Mouse (Mus musculus): ENCODE measurements around the gene Kcna1.

Gene Kcna1

DNA sequence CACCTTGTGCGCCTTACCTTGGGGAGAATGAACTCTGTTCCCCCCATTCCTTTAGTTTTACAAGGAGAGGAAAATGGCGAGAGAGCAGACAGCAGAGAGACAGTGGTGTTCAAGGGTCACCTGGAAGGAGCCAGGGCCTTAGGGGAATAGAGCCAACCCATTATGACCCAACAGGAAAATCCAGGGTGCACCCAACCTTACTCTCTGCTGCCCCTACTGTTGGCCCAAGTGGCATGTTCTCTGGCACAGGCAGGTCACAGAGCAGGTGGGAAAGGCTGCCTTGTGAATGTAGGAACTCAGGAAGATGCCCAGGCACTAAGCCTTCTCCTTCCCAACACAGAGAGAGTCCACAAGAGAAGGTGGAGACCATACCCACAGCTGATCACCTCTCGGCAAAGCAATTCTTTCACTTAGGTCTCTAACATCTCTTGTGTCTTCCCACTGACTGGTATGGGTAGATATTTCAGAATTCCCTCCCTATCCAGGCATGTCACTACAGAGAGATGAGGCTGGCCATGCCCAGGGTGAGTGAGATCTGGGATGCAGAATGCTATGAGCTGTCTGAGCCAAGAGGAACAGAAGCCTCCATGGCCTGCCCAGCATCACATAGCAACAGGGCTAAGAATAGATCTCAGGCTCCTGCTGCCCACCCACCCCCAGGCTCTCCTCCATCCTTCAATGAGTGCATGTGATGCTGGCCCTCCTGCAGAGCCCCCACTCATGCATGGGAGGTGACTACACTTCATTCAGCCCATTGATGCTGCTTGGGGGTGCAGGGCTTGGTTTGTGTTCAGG lies 46.8 kb downstream of the Kcna1 start:
- in situ Hi-C loops (cut with MboI, MseI): no loop called here

DNA sequence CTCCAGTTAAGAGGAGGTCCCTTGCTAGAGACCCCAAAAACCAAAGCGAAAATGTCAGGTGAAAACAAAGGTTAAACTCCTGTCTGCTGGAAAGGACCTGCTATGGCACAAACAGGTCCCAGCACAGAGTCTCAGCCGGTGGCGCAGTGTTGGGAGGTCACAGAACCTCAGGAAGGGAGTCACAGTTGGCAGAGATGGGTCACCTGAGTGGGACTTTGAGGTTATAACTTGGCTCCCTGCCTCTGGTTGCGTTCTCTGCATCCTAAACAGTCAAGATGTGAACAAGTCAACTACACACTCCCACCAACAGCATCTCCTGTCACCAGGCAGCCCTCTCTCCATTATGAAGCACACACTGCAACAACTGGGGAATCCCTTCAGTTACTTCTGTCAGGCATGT lies 48.4 kb downstream of the Kcna1 start:
- in situ Hi-C loops (cut with MboI, MseI): no loop called here

DNA sequence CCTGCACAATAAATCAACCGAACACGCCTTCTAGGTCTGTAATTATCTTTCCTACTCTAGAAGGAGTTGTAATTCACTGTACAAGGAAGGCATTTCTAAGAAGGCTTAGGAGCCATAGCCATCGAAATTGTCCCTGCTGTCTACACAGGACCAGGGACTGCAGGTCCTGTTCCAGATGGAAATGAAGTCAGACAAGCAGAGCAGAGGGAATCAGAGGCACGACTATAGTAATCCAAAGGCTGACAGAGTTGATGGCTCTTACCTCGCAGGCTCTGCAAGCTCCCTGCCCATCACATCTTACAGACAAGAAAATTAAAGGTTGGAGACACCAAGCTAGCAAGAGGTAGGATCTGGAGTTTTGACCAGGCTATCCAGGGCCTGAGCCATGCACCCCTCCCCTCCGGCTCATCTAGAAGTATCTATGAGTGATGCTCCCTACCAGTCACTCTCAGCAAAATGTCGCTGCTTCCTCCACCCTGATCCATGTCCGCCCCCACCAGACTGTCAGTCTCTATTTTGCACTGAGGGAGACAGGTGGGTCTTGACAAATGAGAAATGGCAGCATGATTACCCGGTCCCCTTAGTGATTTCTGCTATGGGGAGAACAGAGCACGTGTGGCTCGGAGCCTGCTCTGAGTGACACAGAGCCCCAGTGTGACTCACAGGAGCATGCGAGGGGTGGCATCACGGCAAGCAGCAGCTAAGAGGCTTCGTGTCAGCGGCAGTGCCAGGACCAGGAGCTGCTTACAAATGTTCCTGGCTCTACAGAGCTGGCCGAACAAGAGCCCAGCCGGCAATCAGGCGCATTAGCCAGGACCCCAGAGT lies 50.2 kb downstream of the Kcna1 start:
- in situ Hi-C loops (cut with MboI, MseI): no loop called here

DNA sequence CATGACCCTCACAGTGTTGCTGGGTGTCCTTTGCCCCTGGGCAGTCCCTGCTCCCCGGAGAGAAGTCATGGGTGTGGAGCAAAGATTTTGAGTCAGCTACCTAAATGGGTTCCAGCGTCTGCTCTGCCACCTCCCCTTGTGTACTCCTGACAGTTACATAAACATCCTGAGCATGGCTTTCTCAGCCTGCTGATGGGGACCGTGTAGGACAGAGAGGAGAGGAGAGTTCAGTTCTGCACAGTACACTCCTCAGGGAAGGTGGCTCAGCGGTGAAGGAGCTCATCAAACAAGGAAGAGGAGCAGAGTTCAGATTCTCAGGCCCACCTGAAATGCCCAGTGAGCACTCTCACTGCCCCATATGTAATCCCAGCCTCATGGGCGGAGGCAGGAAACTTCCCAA lies 51.1 kb downstream of the Kcna1 start:
- in situ Hi-C loops (cut with MboI, MseI): no loop called here

DNA sequence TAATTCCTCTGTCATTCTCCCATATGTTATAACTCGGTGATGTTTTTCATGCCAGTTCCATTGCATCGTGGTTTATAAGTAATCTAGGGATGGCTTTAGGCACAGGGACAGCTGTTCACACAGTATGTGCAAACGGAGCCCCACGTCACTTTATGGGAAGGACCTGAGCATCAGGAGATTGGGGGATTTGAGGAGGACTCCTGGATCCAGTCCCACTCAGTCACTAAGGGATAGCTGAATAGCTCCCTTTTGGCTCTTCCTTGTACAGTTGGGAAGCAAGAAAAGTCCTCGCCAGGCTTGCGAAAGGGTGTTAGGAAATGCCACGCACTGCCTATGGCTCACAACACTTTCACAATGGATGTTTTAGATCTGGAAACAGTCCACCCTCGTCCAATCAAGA lies 51.8 kb downstream of the Kcna1 start:
- in situ Hi-C loops (cut with MboI, MseI): no loop called here

DNA sequence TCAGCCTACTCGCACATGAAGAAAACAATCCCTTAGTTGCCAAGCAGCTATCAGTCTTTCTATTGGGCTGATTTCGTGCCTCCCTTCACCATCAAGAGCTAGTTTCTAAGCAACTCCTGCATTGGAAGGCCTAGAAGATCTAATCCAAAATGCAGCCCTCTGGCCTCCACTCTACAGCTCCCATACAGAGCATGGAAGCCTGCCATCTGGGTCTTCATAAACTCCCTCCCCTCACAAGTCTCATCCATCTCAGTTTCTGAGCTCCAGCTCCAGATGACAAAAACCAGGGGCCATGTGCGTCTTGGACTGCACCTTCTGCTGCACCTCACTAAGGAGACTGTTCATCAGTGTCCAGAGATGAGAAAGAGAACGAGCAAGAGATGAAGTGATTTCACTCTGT lies 52.8 kb downstream of the Kcna1 start:
- in situ Hi-C loops (cut with MboI, MseI): no loop called here

All from T-helper 2 cell (primary cell).